ENCODE assay signal across 8 mouse cellular contexts in the genomic region with DNA sequence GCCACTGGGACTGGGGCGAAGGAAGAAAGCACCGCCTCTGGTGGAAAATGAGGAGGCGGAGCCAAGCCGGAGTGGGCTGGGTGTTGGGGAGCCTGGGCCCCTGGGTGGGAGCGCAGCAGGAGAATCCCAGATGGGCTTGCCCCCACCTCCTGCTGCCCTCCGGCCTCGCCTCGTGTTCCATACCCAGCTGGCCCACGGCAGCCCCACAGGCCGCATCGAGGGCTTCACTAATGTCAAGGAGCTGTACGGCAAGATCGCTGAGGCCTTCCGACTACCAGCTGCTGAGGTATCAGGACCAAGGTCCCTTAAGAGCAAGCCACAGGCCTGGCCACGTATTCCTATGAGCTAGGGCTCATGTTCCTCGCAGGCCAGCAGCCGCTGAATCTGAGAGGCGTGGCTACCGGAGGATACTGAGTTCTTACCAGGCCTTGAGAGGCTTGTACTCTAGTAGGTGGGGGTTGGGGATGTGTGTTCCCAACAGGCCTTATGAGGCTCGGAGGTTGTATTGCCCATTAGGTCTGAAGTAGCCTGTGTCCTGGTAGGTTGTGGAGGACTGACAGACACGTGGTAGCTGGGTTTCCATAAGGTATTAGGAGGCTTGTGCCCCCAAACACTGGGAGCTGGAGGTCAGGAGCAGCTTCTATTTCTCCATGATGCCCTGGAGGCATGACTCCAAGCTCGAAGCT. TPM values are rescaled to one million over a fixed set of nuclear protein-coding genes. Genes with fewer than 3 reads are reported as not detected.
DNase-seq lines count a peak whose midpoint lies in the region; ATAC-seq lines count a peak whose summit lies in the region.

No protein-coding gene starts in this region.

- H3K27me3 ChIP-seq in hindbrain, embryonic 13.5 days: no peaks in the 10 kb centered on the region
- no peaks in the 10 kb centered on the region for H3K27me3 ChIP-seq in liver, embryonic 11.5 days (replicated peaks; ENCODE audit: control insufficient read depth, insufficient read depth, low read length)
- no peaks in the 10 kb centered on the region for H3K27me3 ChIP-seq in stomach, embryonic 14.5 days (ENCODE audit: control insufficient read depth, insufficient read depth, low read length)

- peaks cover 45% of the 10 kb centered on the region for H3K4me1 ChIP-seq in hindbrain, embryonic 13.5 days (replicated peaks)
- peaks cover 27% of the 10 kb centered on the region for H3K4me1 ChIP-seq in liver, embryonic 11.5 days (replicated peaks; ENCODE audit: control insufficient read depth, insufficient read depth, low read length)
- peaks cover 49% of the 10 kb centered on the region for H3K4me1 ChIP-seq in stomach, embryonic 14.5 days (ENCODE audit: control insufficient read depth, insufficient read depth, low read length)

- peak overlapping the region; percentile 19; the same call in 1 of the 2 replicates for H3K4me2 ChIP-seq in hindbrain, embryonic 13.5 days
- peak overlapping the region; percentile 48 for H3K4me2 ChIP-seq in liver, embryonic 11.5 days
- H3K4me2 ChIP-seq in stomach, embryonic 14.5 days (replicated peaks; ENCODE audit: low read depth, low read length): peak overlapping the region; percentile 37

- no peaks in the 10 kb centered on the region for H3K9me3 ChIP-seq in hindbrain, embryonic 13.5 days
- H3K9me3 ChIP-seq in liver, embryonic 11.5 days (ENCODE audit: control insufficient read depth, low read length): no peaks in the 10 kb centered on the region
- no peaks in the 10 kb centered on the region for H3K9me3 ChIP-seq in stomach, embryonic 14.5 days (ENCODE audit: control insufficient read depth, low read depth, low read length)

- no peak overlapping the region for H3K27ac ChIP-seq in hindbrain, embryonic 13.5 days
- 0 out of 2 replicates have a peak overlapping the region, but pooled peaks have one; percentile 4 for H3K27ac ChIP-seq in liver, embryonic 11.5 days (ENCODE audit: low read depth, low read length)
- H3K27ac ChIP-seq in stomach, embryonic 14.5 days (ENCODE audit: low read length): peak overlapping the region; percentile 28

- peak; percentile 11; the same call in 1 of the 2 replicates for ATAC-seq in hindbrain, embryonic 13.5 days (ENCODE audit: low FRiP score)
- ATAC-seq in liver, embryonic 11.5 days (replicated peaks; ENCODE audit: low FRiP score): no peak
- ATAC-seq in stomach, embryonic 14.5 days (ENCODE audit: insufficient number of reproducible peaks, insufficient read depth, low FRiP score, low read depth): peak; percentile 23

- DNase-seq in adrenal gland, adult 2 months: peak; percentile 35
- DNase-seq in adrenal gland, postnatal 14 days: no peak
- peak; percentile 53 for DNase-seq in embryo, embryonic 10.5 days (ENCODE audit: low spot score)
- DNase-seq in liver, embryonic 11.5 days (ENCODE audit: low spot score): no peak
- DNase-seq in c-Kit-positive CD71-positive TER-119-positive erythroid progenitor cells, embryonic 14.5 days (ENCODE audit: low spot score): no peak
- no peak for DNase-seq in thymus, postnatal 4 days

- no peak overlapping the region for H3K4me3 ChIP-seq in hindbrain, embryonic 13.5 days
- peak overlapping the region; percentile 7; the same call in 1 of the 2 replicates for H3K4me3 ChIP-seq in liver, embryonic 11.5 days (ENCODE audit: low read depth, low read length)
- peak overlapping the region; percentile 7 for H3K4me3 ChIP-seq in stomach, embryonic 14.5 days (ENCODE audit: low read depth, low read length)

- peaks cover 23% of the 10 kb centered on the region for H3K36me3 ChIP-seq in hindbrain, embryonic 13.5 days
- H3K36me3 ChIP-seq in liver, embryonic 11.5 days (ENCODE audit: control insufficient read depth, insufficient read depth, low read length): 0 out of 2 replicates have a peak, but pooled peaks cover under 1% of the 10 kb centered on the region
- H3K36me3 ChIP-seq in stomach, embryonic 14.5 days (ENCODE audit: control insufficient read depth, insufficient read depth, low read length): peaks cover 6% of the 10 kb centered on the region; the same call in 1 of the 2 replicates

- peak overlapping the region; percentile 31 for H3K9ac ChIP-seq in hindbrain, embryonic 13.5 days
- no peak overlapping the region; the same call in 1 of the 2 replicates for H3K9ac ChIP-seq in liver, embryonic 11.5 days (ENCODE audit: low read depth, low read length)
- 0 out of 2 replicates have a peak overlapping the region, but pooled peaks have one; percentile 4 for H3K9ac ChIP-seq in stomach, embryonic 14.5 days (replicated peaks; ENCODE audit: low read depth, low read length)

- WGBS in hindbrain, embryonic 13.5 days: 20% methylated on average over 22 of the region's 22 CpGs
- WGBS in liver, embryonic 11.5 days: 31% methylated on average over 22 of the region's 22 CpGs
- 11% methylated on average over 22 of the region's 22 CpGs for WGBS in stomach, embryonic 14.5 days

RNA-seq across cellular contexts. Expression of gene Ptger1, which starts 5.3 kb away (rescaled TPM):
- 1 to 10 TPM in 1 of 2 experiments, under 1 TPM in 1; 0.76 to 1.1 TPM for total RNA-seq in adrenal gland, adult 2 months (2021)
- polyA plus RNA-seq in adrenal gland, adult 2 months (2012; rRNA removed): 2.1 and 2.8 TPM in 2 replicates
- 0.98 and 1.4 TPM in 2 replicates for total RNA-seq in adrenal gland, postnatal 14 days (2021)
- polyA plus RNA-seq in hindbrain, embryonic 13.5 days (2015; fragmentation: Nextera tagmentation; extraction: Ambion mirVana): 0.38 and 0.70 TPM in 2 replicates
- 0.49 and 0.53 TPM in 2 replicates for polyA plus RNA-seq in liver, embryonic 11.5 days (2014; fragmentation: Nextera tagmentation; extraction: Ambion mirVana)
- 3.1 and 5.4 TPM in 2 replicates for polyA plus RNA-seq in stomach, embryonic 14.5 days (2014; fragmentation: Nextera tagmentation; extraction: Ambion mirVana)

RNA-seq across cellular contexts. Expression of gene Gipc1, which starts 8.7 kb away (rescaled TPM):
- total RNA-seq in adrenal gland, adult 2 months (2021): 10 to 100 TPM; 29.5 to 50.1 TPM
- 53.8 and 56.4 TPM in 2 replicates for polyA plus RNA-seq in adrenal gland, adult 2 months (2012; rRNA removed)
- 39.6 and 47.5 TPM in 2 replicates for total RNA-seq in adrenal gland, postnatal 14 days (2021)
- polyA plus RNA-seq in hindbrain, embryonic 13.5 days (2015; fragmentation: Nextera tagmentation; extraction: Ambion mirVana): 155 and 159 TPM in 2 replicates
- polyA plus RNA-seq in liver, embryonic 11.5 days (2014; fragmentation: Nextera tagmentation; extraction: Ambion mirVana): 113 and 114 TPM in 2 replicates
- polyA plus RNA-seq in stomach, embryonic 14.5 days (2014; fragmentation: Nextera tagmentation; extraction: Ambion mirVana): 180 and 185 TPM in 2 replicates

RNA-seq across cellular contexts. Expression of gene Pkn1, which starts 37.8 kb away (rescaled TPM):
- 100 to 1,000 TPM; 110 to 115 TPM for total RNA-seq in adrenal gland, adult 2 months (2021)
- 138 and 164 TPM in 2 replicates for polyA plus RNA-seq in adrenal gland, adult 2 months (2012; rRNA removed)
- 125 and 151 TPM in 2 replicates for total RNA-seq in adrenal gland, postnatal 14 days (2021)
- polyA plus RNA-seq in hindbrain, embryonic 13.5 days (2015; fragmentation: Nextera tagmentation; extraction: Ambion mirVana): 20.7 and 23.7 TPM in 2 replicates
- polyA plus RNA-seq in liver, embryonic 11.5 days (2014; fragmentation: Nextera tagmentation; extraction: Ambion mirVana): 23.3 and 24.3 TPM in 2 replicates
- 30.1 and 30.7 TPM in 2 replicates for polyA plus RNA-seq in stomach, embryonic 14.5 days (2014; fragmentation: Nextera tagmentation; extraction: Ambion mirVana)

RNA-seq across cellular contexts. Expression of gene Dnajb1, which starts 53.1 kb away (rescaled TPM):
- total RNA-seq in adrenal gland, adult 2 months (2021): 10 to 100 TPM; 21.8 to 61.9 TPM
- 21.8 and 27.3 TPM in 2 replicates for polyA plus RNA-seq in adrenal gland, adult 2 months (2012; rRNA removed)
- total RNA-seq in adrenal gland, postnatal 14 days (2021): 28.5 and 38.3 TPM in 2 replicates
- 54.1 and 54.2 TPM in 2 replicates for polyA plus RNA-seq in hindbrain, embryonic 13.5 days (2015; fragmentation: Nextera tagmentation; extraction: Ambion mirVana)
- 75.9 and 77.1 TPM in 2 replicates for polyA plus RNA-seq in liver, embryonic 11.5 days (2014; fragmentation: Nextera tagmentation; extraction: Ambion mirVana)
- polyA plus RNA-seq in stomach, embryonic 14.5 days (2014; fragmentation: Nextera tagmentation; extraction: Ambion mirVana): 59.5 and 59.6 TPM in 2 replicates

RNA-seq across cellular contexts. Expression of gene Tecr, which starts 53.4 kb away (rescaled TPM):
- 100 to 1,000 TPM; 409 to 723 TPM for total RNA-seq in adrenal gland, adult 2 months (2021)
- 1,113 and 1,272 TPM in 2 replicates for polyA plus RNA-seq in adrenal gland, adult 2 months (2012; rRNA removed)
- 340 and 372 TPM in 2 replicates for total RNA-seq in adrenal gland, postnatal 14 days (2021)
- polyA plus RNA-seq in hindbrain, embryonic 13.5 days (2015; fragmentation: Nextera tagmentation; extraction: Ambion mirVana): 998 and 1,025 TPM in 2 replicates
- 468 and 475 TPM in 2 replicates for polyA plus RNA-seq in liver, embryonic 11.5 days (2014; fragmentation: Nextera tagmentation; extraction: Ambion mirVana)
- polyA plus RNA-seq in stomach, embryonic 14.5 days (2014; fragmentation: Nextera tagmentation; extraction: Ambion mirVana): 629 and 635 TPM in 2 replicates

Comparison
In these comparisons a context has a peak if more than half of its experiments do, and no peak if none do; other contexts are left out.
1. DNase-seq: peak in adrenal gland, adult 2 months (single experiment) and embryo, embryonic 10.5 days (single experiment); none in adrenal gland, postnatal 14 days (single experiment), liver, embryonic 11.5 days (single experiment), c-Kit-positive CD71-positive TER-119-positive erythroid progenitor cells, embryonic 14.5 days (single experiment) and thymus, postnatal 4 days (single experiment).
2. Peak in every context shown above with its lines, with median percentiles within 50 percentile points of each other: H3K4me2 ChIP-seq.